Mouse (Mus musculus) cerebellum, postnatal 4 days (tissue): ENCODE data around the gene Fat3.

Experiments used
- DNase-seq, 2 experiments: peaks; one replicate each; pipeline ENCODE4 v3.0.0; 2022; ENCODE audit warnings: low spot score in 2 of 2, mixed read lengths in 1 of 2

The Fat3 gene

DNA sequence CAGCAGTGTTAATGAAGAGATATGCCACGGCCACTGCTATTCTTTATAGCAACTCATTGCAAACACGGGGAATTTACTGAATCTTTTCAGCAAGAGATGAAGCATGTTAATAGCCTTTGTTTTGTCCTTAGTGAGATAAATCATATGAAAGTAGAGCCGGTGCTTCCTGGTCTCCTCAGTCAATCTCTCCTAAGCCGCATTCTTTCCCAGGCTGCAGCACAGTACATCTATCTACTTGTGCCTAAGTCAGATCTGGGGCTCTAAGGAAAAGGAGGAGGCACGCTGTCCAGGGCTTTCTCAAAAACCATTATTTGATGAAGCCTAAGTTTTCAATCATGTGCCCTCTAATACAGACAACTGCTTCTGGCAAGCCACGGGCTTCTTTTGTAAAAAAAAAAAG lies 361.8 kb downstream of the Fat3 start:
- DNase-seq = no peak

DNA sequence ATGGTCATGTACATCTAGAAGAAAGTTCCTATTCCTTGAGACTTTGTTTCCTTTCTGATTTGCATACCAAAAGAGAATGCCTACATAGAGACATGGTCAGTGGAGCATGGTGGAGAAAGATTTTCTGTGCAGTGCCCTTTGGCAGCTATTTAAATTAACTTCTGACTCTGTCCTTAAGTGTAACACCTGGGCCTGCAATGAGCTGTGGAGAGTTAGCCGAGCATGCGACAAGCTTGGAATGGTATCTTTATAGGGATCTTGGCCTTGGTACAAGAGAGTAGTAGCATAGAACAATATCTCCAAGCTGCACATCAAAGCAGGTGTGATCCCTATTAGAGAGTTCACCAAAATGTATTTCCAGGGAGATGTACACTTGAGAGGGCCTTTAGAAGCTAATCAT lies 368.0 kb downstream of the Fat3 start:
- no peak for DNase-seq

DNA sequence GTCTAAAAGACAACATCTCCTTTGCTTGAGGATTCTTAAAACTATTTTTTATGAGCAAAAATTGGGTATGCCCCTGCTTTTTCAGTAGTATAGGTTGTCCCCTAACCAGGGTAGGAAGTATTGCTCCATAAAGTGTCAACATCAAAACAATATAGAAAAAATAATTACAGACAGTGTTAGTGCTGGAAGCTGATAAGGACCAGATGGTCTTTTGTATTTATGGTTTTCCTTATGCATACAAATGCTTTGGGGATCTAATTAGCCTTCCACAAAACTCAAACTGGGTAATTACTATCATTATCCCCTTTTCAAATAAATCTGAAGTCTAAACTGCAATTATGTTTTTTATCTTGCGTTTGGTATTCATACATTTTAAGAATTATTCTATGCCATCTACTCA lies 368.5 kb downstream of the Fat3 start:
- no peak for DNase-seq

DNA sequence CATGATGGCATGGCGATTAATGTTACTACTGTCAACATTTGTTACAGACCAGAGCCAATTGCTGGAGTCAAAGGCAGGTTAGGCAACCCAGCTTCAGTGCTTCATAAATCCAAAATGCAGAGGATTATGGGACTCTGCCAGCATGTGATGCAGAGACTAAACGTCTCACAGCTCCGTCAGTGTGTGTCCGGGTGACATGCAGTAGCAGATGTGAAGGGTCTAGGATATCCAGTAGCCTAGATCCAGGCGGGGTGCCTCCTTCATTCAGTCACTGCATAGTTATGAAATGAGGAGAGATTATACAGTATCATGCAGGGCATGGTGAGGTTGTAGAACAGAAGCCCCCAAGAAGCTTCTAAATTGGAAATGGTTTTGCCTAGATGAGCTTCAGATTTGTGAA lies 379.3 kb downstream of the Fat3 start:
- DNase-seq = no peak

DNA sequence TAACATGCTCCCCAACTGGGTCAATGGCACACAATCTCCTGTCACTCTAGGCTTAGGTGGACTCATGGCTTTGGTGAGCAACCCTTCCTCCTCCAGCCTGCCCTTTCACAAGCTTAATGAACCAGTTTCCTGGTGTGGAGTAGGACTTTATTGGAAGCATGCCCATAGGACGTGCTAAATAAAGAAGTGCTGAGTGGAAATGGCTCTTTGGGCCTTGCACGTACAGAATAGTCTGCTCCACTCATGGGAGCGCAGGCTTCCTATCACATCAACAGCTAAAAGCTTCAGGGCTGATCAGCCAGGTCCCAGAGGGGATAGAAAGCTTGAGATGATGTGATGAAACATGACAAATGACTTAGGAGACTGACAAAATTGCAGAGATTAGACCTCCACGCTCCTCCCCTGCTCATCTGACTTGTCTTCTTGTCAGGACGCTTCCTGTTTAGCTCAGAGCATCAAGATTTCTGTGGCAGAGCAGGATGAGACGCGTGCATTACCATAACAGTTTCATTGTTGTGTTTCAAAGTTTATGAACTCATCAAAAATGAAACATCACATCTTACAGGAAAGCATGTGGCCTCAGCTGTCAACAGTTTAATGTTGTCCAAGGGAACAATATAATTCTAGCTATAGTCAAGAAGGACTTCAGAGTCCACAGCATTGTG lies 386.1 kb downstream of the Fat3 start:
- no peak for DNase-seq

DNA sequence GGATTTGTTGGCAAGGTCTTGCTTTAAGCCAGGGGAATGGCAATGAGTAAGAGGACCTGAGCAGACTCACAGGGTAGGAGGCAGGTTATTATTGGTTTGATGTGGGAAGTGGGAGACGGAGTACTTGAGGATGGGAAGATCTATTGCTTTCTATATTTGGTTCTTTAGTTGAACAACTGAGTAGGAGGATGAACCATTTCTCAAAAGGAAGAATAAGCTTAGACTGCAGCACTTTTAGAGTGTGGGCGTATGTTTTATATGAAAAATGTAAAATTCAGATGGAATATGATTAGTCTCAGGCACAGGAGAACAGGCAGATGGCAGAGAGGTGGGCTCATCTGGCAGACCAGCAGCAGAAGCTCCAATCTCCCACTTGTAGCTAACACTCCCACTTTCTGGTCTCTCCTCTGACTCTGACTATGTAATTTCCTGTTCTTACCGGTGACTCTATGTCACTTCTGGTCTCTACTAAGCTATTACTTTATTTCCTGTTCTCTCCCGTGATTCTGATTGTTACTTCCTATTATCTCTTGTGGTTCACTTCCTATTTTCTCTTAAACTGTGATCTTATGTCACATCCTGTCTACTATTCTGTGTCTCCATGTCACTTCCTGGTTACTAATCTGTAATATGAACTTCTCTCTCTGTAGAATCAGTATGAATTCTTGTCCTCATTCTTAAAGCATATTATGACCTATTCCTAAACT lies 387.0 kb downstream of the Fat3 start:
- no peak for DNase-seq

DNA sequence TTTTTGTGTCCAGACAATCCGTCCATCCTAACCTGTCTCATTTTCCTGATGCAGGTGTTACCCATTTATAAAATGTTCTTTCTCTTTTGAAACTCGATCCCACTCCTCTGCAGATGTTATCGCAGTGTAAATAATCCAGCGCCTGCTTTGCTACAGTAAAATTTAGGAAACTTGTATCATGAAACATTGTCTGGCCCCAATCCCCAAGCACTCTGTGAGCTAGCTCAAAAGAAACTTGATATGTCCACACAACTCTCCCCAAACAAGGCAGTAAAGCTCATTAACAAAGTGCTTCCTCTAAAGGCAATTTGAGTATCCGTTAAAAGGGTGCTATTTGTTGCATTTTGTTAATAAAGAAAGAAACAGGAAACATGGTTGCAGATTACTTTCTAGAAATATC lies 393.2 kb downstream of the Fat3 start:
- DNase-seq = no peak

DNA sequence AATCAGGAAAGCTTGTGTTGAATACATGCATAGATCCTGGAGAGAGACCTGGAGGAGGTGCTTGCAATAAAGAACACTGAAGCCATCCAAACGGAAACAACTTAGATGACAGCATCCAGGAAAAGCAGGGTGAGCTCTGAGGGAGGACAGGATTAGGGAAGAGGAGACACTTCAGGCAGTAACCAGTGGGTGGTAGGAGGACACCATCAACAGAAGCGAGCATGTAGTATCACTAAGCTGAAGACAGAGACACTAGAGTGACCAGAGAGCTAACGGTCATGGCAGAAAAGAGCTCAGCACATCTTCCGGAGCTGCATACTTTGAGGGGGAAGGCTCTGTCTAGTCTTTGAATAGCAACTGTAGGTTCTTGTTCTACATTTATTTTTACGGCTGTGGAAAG lies 393.7 kb downstream of the Fat3 start:
- DNase-seq = no peak

DNA sequence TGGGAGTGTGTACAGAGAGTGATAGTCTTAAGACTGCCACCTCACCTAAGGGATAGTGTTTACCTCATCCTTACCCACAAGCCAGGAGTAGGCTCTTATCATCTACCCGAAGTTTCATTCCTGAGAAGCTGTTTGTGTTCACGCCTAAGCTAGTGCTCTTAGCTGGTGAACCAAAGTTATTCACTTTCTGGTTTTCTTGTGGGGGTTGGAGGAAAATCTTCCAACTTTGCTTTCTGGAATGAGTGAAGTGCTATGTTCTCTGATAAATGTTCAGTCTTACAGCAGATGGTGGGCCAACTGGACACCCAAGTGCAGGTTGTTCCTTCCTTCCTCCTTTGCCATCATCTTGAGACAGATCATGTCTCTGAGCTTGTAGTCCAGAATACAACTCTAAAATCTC lies 402.5 kb downstream of the Fat3 start:
- no peak for DNase-seq

DNA sequence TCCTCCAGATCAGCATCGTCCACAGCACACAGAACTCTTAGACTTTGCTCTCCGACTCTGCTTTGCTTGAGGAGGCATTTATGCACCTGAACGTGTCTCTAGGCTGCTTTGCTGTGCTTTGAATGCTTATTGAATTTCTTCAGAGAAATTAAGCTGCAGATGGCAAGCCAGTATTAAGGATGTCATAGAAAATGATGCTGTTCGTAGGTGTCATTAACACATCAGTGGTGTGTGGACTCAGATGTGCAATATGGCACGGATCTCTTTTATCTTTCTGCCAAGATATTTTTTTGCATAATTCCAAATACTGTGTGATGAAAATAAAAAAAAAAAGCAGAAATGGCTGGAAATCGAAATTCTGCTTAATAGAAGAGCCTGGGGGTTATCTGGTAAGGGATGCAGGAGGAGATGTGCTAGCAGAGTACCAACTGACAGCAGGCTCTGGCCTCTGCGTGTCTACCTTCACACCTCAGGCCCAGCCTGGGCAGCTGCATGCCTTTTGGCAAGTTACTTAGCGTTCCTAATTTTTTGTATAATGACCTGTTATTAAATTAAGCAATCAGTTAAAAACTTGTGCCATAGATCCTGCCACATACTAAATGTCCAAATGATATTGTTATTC lies 407.9 kb downstream of the Fat3 start:
- DNase-seq = no peak

DNA sequence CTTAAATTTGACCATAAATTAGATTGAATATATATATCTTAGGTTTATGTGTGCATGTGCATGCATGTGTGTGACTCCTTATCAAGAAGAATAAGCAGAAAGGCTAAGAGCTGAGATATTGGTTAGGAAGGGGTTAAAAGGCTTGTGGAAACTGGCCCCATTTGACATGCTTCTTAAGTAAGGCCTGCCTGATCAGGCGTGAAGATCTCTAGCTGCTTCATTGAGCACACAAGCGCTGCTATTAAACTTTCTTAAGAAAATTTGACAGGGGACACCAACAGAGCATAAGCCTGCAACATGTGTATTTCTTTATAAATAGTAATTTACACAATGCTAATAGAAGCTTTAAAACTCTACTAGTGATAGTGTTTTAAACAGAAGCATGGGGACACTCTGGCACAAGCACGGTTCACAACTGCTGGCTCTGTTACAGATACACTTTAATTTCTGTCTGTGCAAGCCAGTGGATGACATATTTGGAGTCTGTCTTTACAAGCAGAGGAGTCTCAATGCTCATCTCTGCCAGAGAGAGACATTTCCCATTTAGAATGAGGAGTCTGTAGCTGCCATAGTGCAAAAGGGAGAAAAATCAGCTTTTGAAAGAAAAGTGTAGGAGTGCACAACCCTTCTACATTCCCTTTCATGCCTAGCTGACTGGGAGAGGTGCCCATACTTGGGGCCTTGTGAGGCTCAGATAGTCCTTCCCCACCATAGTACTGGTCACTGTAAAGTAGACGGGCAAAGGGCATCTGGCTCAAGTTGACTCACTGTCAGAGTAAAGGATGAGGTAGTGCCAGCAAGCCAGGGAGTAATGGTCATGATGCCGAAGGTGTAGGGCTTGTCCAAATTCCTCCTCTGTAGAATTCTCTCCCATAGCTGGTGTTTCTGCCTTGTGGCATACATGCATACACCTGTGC lies 408.8 kb downstream of the Fat3 start:
- no peak for DNase-seq

DNA sequence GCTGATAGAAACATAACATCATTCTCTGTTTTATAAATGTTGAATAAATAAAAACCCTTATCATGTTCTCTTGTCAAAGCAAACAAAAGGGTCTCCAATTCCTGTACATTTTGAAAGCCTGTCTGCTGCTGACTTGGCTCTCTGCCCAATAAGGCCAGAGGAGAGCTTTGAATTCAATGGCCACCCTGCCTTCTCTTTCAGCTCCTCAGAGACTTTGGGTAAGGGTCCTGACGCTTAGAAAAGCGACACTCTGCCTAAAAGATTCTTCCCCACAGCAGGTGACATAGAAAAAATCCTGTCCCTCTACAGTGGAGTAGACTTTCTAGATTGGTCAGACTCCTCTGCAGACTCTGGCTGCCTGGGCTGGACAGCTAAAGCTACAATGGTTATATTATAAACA lies 421.8 kb downstream of the Fat3 start:
- no peak for DNase-seq

DNA sequence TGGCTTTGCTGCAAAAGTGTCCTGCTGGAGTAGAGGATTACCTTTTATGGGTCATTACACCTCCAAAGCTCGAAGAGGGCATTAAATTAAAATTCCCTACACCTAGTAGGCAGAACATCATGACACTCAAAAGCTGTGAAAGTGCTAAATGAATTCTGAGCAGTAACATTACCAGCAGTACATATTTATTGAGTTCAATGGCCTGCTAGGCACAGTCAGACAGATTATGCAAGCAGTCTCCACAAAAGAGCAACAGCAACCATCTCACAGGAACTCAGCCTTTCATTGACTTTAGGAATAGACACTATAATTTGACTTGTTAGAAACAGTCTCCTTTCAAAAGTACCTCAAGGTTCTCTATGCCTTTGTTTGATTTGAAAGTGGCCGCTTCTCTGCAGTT lies 426.4 kb downstream of the Fat3 start:
- DNase-seq = no peak

DNA sequence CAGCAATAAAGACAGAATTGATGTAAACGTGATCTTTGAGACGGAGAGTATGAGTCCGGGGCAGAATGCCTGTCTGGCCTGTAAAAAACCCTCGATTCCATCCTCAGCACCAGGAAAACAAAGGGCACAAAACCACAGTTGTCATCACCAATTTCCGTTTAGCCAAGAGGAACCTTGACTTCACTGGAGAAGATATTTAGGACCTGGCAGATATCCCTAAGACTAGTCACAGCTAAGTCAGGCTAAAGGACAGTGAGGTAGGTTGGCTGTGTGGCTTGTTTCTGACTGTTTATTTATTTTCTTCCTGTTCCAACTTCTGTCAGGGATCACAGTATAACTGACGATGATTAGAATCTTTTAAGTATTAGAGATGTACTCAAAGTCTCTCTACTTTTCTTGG lies 427.0 kb downstream of the Fat3 start:
- DNase-seq = no peak

DNA sequence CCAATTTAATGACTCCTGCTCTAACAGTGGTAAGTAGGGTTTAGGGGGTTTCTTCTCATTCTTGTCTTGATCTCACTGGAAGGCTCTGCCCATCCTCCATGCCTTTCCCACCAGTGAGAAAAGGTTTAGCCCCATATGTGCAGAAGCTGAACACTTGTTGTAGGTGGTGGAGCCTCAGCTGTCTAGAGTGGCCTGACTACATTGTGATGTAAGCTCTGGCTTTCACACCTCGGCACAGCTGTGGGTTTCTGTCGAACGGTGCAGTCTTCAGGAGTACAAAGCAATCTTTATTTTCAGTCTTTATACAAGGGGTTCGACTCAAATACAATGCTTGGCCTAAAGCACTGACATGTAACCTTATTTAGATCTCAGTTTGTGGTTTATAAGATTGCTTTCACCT lies 437.6 kb downstream of the Fat3 start:
- no peak for DNase-seq

DNA sequence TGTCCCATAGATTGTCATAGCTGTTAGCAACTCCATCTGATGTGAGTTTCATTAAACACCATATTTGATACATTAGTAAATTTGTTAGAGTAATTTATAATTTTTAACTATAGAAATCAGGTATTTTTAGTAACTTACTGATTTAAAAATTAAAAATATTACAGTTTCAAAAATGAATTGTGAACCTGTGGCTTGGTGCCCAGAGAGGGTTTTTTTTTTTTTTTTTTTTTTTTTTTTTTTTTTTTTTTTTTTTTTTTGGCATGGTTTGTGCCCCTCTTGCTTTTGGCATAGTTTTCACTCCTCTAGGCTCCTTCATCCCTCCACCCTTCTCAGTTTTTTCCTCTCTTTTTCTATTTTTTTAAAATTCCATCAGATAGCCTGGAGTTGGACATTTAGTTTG lies 438.6 kb downstream of the Fat3 start:
- DNase-seq = no peak

DNA sequence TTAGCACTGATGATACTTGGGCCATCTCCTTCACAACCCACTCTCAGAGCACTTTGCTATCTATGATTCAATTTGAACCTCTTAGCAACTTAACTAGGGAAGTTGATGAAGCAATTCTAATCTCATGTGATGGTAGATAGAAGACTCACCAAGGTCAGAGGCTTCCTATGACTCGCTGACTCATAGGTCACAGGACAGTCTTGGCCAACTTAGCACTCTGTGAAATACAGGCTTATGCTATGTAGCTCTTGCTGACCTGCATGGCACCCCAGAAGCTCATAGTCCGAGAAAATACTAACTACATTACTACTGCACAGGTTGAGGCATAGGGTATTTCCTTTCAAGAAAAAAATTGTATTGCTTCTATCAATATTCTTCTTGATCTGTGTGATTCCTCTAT lies 454.4 kb downstream of the Fat3 start:
- no peak for DNase-seq

DNA sequence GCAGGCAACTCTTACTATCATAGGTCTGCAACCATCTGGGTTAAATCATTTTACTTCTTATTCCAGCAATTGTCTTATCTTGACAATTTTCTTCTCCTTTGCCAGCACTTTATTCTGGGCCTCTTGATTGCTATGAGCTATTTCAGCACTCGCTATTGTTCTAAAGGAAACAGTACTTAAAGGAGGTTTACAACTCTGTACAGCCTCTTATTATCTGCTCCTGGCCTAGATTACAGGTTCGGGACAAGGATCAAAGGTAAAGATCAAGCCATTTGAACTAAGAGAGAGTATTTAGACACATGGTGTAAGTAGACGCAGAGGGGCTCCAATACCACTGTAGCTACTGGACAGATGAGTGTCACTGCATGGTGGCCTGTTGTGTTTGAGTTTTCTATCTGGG lies 463.7 kb downstream of the Fat3 start:
- no peak for DNase-seq

DNA sequence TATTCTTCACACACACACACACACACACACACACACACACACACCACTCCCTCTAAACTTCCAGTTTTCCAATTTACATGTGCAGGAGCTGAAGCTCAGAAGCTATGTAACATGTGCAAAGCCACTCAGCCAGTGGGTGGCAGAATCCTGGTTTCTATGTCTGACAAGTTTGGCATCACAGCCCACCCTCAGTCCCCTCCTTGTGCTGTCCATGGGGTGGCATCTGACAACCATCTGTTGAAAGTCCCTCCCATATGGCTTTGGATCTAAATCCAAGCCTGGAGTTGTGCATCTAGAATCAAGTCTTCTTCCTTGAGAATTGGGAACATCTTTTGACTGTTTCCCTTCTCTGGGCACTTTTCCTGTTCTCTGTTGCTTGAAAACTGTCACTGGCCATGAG lies 464.7 kb downstream of the Fat3 start:
- peak in 1 of 2 experiments; percentile 23 for DNase-seq

DNA sequence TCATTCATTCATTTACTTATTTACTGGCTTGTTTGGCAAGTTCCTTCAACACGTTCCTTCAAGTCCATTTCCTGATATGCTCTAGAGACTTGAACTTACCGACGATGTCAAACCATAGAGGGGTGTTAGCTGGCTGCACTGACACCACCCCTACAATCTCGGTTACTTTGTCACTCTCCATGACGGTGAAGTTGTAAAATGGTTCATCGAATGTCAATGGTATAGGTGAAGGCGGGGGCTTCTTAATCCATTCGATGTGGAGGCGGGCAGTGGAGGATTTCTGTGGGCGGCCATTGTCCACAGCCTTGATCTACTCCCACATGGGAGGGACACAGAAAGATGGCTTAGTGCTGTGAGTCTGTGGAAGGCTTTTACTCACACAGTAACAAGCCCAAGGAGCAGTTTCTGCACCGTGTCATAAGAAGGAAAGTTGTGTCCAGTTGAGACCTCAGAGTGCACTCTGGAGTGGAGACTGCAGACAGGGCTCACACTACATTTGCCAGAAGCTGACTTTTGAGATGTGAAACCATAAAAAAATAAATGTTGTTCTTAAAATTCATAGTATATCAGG lies 471.3 kb downstream of the Fat3 start:
- DNase-seq = no peak

DNA sequence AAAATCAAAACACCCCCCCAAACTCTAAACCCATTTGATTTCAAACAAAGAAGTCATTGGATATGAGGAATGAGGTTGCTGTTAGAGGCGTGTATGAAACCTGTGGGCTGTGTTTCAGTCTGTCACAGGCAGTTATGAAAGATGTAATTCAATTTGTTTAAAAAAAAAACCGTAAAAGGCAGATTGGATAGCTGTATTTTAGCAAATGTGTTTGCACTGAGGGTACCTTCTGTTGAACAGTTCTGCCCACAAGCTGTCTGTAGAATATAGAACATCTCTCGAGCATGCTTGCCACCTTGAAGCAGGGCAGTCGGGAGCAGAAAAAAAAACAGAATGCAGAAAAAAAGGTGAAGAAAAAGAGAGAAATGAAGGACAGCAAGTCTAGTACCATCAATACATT lies 472.0 kb downstream of the Fat3 start:
- DNase-seq = no peak

DNA sequence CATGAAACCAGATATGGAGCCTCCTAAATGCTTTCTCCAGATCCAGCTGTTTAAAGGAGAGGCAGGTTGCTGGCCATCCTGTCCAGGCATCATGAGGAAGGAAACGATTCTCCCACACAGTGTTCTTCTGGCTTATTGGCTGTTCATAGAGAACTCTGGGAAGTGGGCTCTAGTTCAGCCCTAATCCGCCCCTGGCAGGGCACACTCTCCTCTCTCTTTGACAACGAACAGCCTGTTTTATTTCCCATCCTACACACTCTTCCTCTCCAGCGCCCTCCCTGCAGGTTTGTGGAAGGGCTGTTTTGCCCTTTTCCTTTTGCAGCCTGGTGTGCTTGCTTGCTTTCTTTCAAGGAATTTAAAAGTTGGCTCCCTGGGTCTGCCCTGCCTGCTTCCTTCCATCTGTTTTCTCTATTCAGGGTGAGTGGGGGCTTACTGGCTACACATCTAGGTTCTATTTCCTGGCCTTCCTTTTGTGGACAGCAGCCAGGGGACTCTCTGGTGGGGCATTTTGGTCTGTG lies 472.6 kb downstream of the Fat3 start:
- DNase-seq = peak in 1 of 2 experiments; percentile 7
